Mouse (Mus musculus): ENCODE measurements around the gene Cldn10. TPM values are rescaled to one million over a fixed set of nuclear protein-coding genes. Genes with fewer than 3 reads are reported as not detected.

Gene Cldn10
- polyA plus RNA-seq, 1 experiment from 2014 or later, result 2.6 TPM

- no peaks in the 10 kb centered on the region for H3K9me3 ChIP-seq (replicated peaks)
- H3K4me3 ChIP-seq, result no peak overlapping the region
- WGBS, result 59% methylated on average over 7 of the region's 7 CpGs
- peaks cover 31% of the 10 kb centered on the region for H3K4me1 ChIP-seq (replicated peaks)
- ATAC-seq (replicated peaks; ENCODE audit: insufficient number of reproducible peaks, insufficient read depth, low FRiP score, low read depth), result no peak
- H3K27me3 ChIP-seq, result peaks cover 12% of the 10 kb centered on the region; the same call in 1 of the 2 replicates
- no peak overlapping the region for H3K4me2 ChIP-seq
- H3K36me3 ChIP-seq, result no peaks in the 10 kb centered on the region
- H3K27ac ChIP-seq, result no peak overlapping the region
- H3K9ac ChIP-seq, result no peak overlapping the region
These were observed 132.9 kb downstream of the Cldn10 start for GRCm38 (mm10) chr14:118920654-118921053.

GRCm38 (mm10) chr14:118922251-118922650 lies 134.5 kb downstream of the Cldn10 start:
- Histone ChIP-seq H3K27me3 (peaks cover 12% of the 10 kb centered on the region; the same call in 1 of the 2 replicates), H3K9ac (peak overlapping the region; percentile 16; the same call in 1 of the 2 replicates), H3K4me3 (peak overlapping the region; percentile 49), H3K27ac (no peak overlapping the region), H3K9me3 (replicated peaks) (no peaks in the 10 kb centered on the region), H3K4me1 (replicated peaks) (peaks cover 31% of the 10 kb centered on the region), H3K4me2 (peak overlapping the region; percentile 94), H3K36me3 (no peaks in the 10 kb centered on the region)
- WGBS, result 32% methylated on average over 22 of the region's 22 CpGs
- no peak for ATAC-seq (replicated peaks; ENCODE audit: insufficient number of reproducible peaks, insufficient read depth, low FRiP score, low read depth)

- peak overlapping the region; percentile 94 for H3K4me2 ChIP-seq
- 3% methylated on average over 47 of the region's 47 CpGs for WGBS
- ATAC-seq (replicated peaks; ENCODE audit: insufficient number of reproducible peaks, insufficient read depth, low FRiP score, low read depth), result no peak; the same call in 1 of the 2 replicates
- no peak overlapping the region for H3K27ac ChIP-seq
- H3K36me3 ChIP-seq, result no peaks in the 10 kb centered on the region
- peaks cover 12% of the 10 kb centered on the region; the same call in 1 of the 2 replicates for H3K27me3 ChIP-seq
- H3K4me1 ChIP-seq (replicated peaks), result peaks cover 31% of the 10 kb centered on the region
- peak overlapping the region; percentile 49 for H3K4me3 ChIP-seq
- no peaks in the 10 kb centered on the region for H3K9me3 ChIP-seq (replicated peaks)
- peak overlapping the region; percentile 16 for H3K9ac ChIP-seq
These were observed 135.0 kb downstream of the Cldn10 start for GRCm38 (mm10) chr14:118922667-118923184.

Other genes with a start within 250 kb of the Cldn10 start
- 1.6 and 2.2 TPM in 2 replicates for gene Abcc4, start 81.7 kb upstream of the Cldn10 start, polyA plus RNA-seq (2015; fragmentation: Nextera tagmentation; extraction: Ambion mirVana)
- gene Dzip1, start 137.6 kb downstream of the Cldn10 start, polyA plus RNA-seq (2015; fragmentation: Nextera tagmentation; extraction: Ambion mirVana), result 4.8 and 7.7 TPM in 2 replicates
- 24.9 and 29.6 TPM in 2 replicates for gene Dnajc3, start 150.1 kb downstream of the Cldn10 start, polyA plus RNA-seq (2015; fragmentation: Nextera tagmentation; extraction: Ambion mirVana)